Mouse (Mus musculus): ENCODE results near the gene Cers6.

Gene Cers6

DNA sequence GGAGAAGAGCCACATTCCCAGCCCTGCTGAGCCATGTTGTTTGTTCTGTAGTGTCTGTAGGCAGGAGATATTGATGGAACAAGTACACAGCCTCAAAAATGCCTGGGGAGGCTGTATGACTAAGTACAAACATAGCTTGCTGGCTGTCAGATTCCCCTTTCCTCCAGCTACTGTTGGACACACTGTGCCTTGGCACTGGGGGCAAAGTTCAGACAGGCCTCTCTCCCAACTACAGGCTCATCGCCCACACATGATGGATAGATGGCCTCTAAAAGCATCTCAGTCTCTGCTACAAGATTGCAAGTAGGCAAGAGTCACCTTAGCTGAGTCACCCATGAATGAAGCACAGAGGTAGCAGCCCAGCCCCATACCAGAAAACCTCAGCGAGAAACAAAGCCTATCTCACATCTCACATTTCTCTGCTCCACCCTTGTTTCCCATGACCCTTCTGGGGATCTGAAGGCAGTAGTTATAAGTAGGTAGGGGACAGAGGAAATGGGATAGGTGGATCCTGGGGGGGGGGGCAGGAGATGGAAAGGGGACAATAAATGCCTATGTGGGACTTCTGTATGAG, 74.6 kb downstream of the Cers6 start:
- no peaks in the 10 kb centered on the region for H3K9me3 ChIP-seq (ENCODE audit: low read length)
- TF ChIP-seq CTCF (conservative IDR thresholded peaks at IDR 0.05; ENCODE audit: low read length), result no peak
- TF ChIP-seq NANOG (IDR thresholded peaks at IDR 0.05; ENCODE audit: borderline replicate concordance, low read length), result no peak
- TF ChIP-seq POU5F1 (IDR thresholded peaks at IDR 0.05; ENCODE audit: borderline replicate concordance, low read length), result no peak

DNA sequence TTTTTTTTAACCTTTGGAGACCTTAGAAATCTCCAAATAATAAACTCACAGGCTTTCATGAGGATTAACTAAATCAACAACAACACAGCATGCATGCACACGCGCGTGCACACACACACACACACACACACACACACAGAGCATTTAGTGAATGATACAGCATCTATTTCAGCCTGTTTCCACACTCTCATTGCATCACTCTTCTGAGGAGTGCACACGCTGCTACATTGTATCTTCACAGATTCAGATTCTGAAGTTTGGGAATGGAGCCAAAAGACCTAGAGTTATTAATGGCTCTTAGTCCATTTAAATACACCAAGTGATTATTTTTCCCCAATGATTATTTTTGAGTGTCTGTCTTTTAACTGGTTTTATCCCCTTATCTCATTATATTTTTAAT, 75.5 kb downstream of the Cers6 start:
- Histone ChIP-seq H3K27me3 (ENCODE audit: insufficient read depth, low read length) (no peaks in the 10 kb centered on the region), H3K4me3 (replicated peaks; ENCODE audit: low read length) (no peak overlapping the region), H3K36me3 (ENCODE audit: insufficient read depth, low read length) (no peaks in the 10 kb centered on the region), H3K4me1 (replicated peaks; ENCODE audit: low read depth, low read length) (peaks cover 21% of the 10 kb centered on the region), H3K9me3 (ENCODE audit: low read length) (no peaks in the 10 kb centered on the region)
- no peak for TF ChIP-seq POU5F1 (IDR thresholded peaks at IDR 0.05; ENCODE audit: borderline replicate concordance, low read length)
- no peak for TF ChIP-seq NANOG (IDR thresholded peaks at IDR 0.05; ENCODE audit: borderline replicate concordance, low read length)
- no peak for TF ChIP-seq CTCF (conservative IDR thresholded peaks at IDR 0.05; ENCODE audit: low read length)

More for the DNA sequence above, 74.6 kb downstream of the Cers6 start:
- H3K4me1 ChIP-seq (replicated peaks; ENCODE audit: low read depth, low read length), result peaks cover 21% of the 10 kb centered on the region
- no peak overlapping the region for H3K4me3 ChIP-seq (replicated peaks; ENCODE audit: low read length)
- no peaks in the 10 kb centered on the region for H3K27me3 ChIP-seq (ENCODE audit: insufficient read depth, low read length)
- H3K36me3 ChIP-seq (ENCODE audit: insufficient read depth, low read length), result no peaks in the 10 kb centered on the region

DNA sequence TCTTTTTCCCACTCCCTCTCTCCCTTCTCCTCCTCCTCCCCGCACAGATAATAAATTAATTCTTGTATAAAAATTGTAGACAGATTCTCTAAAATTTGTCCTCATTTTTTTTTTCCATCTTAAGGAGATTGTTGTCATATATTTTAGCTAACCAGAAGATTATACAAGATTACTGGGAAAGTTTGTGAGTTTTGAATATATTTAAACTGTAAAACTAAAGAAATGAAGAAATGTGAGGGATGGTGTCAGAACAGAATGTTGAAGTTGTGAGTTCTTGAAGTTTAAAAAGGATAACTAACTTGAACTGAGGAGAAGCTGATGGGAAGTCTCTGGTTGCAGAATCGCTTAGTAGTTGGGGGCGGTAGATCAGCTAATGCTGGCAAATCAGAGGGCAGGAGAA, 76.6 kb downstream of the Cers6 start:
- Histone ChIP-seq H3K27me3 (ENCODE audit: insufficient read depth, low read length) (no peaks in the 10 kb centered on the region), H3K4me3 (replicated peaks; ENCODE audit: low read length) (no peak overlapping the region), H3K36me3 (ENCODE audit: insufficient read depth, low read length) (no peaks in the 10 kb centered on the region), H3K9me3 (ENCODE audit: low read length) (no peaks in the 10 kb centered on the region), H3K4me1 (replicated peaks; ENCODE audit: low read depth, low read length) (peaks cover 15% of the 10 kb centered on the region)
- TF ChIP-seq CTCF (conservative IDR thresholded peaks at IDR 0.05; ENCODE audit: low read length) (no peak), NANOG (IDR thresholded peaks at IDR 0.05; ENCODE audit: borderline replicate concordance, low read length) (no peak), POU5F1 (IDR thresholded peaks at IDR 0.05; ENCODE audit: borderline replicate concordance, low read length) (no peak)

DNA sequence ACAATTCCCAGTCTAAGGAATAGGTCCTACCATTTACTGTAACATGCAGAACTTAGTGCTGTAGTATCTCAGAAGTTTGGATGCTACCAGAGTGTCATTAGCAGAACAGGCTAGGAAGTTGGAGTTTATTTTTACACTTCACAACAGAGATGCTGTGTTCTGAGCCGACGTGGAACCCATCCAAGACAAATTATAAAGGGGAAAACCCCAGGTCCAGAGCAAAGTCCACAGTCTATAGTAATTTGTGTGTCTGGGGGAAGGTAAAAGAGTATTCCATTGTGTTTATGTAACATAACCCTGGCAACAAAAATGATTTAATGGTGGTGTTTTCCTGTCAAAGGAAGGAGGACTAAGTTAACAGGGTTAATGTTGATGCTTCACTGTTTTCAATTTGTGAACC, 83.7 kb downstream of the Cers6 start:
- no peak for TF ChIP-seq CTCF (conservative IDR thresholded peaks at IDR 0.05; ENCODE audit: low read length)
- no peak for TF ChIP-seq POU5F1 (IDR thresholded peaks at IDR 0.05; ENCODE audit: borderline replicate concordance, low read length)
- no peak for TF ChIP-seq NANOG (IDR thresholded peaks at IDR 0.05; ENCODE audit: borderline replicate concordance, low read length)

DNA sequence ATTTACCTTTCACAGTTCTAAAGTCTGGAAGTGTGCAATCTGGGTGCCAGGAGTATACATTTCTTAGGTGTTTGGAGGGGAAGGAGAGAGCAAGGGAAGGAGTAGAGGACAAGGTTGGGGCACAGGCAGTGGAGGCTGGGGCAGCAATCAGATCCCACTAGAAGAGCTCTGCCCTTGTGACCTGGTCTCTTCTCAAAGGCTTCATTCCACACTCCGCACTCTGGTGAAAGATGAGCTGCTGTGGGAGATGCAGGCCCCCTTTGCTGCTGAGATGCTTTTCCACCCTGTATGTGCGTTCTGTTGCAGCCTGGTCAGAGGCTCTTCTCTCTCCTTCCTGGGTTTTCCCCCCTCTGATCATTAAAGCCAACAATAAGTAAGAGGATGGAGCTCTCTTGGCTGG, 84.7 kb downstream of the Cers6 start:
- no peak for TF ChIP-seq CTCF (conservative IDR thresholded peaks at IDR 0.05; ENCODE audit: low read length)
- TF ChIP-seq NANOG (IDR thresholded peaks at IDR 0.05; ENCODE audit: borderline replicate concordance, low read length), result no peak
- TF ChIP-seq POU5F1 (IDR thresholded peaks at IDR 0.05; ENCODE audit: borderline replicate concordance, low read length), result no peak
- no peaks in the 10 kb centered on the region for H3K36me3 ChIP-seq (ENCODE audit: insufficient read depth, low read length)
- no peaks in the 10 kb centered on the region for H3K27me3 ChIP-seq (ENCODE audit: insufficient read depth, low read length)
- H3K4me1 ChIP-seq (replicated peaks; ENCODE audit: low read depth, low read length), result no peaks in the 10 kb centered on the region
- H3K9me3 ChIP-seq (ENCODE audit: low read length), result no peaks in the 10 kb centered on the region
- H3K4me3 ChIP-seq (replicated peaks; ENCODE audit: low read length), result no peak overlapping the region

More for the DNA sequence above, 83.7 kb downstream of the Cers6 start:
- Histone ChIP-seq H3K27me3 (ENCODE audit: insufficient read depth, low read length) (no peaks in the 10 kb centered on the region), H3K9me3 (ENCODE audit: low read length) (no peaks in the 10 kb centered on the region), H3K4me1 (replicated peaks; ENCODE audit: low read depth, low read length) (no peaks in the 10 kb centered on the region), H3K4me3 (replicated peaks; ENCODE audit: low read length) (no peak overlapping the region), H3K36me3 (ENCODE audit: insufficient read depth, low read length) (no peaks in the 10 kb centered on the region)

DNA sequence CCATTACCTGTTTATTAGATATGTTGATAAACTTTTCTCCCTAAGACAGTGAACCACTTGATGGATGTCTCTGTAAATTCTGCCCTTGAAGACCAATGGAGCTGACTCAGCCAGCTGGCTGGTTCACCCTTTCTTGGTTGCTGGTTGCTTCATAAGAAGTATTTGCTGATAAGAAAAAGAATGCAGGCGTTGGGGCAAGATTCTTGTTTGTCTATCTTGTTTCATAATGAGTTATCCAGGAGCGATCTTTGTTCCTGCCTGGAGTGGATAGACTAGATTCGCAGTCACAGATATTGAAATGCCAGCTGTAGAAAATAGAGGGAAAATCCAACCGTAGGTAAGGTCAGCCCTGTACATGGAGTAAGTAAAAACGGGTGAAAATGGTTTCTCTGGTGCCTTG, 85.6 kb downstream of the Cers6 start:
- Histone ChIP-seq H3K4me3 (replicated peaks; ENCODE audit: low read length) (no peak overlapping the region), H3K4me1 (replicated peaks; ENCODE audit: low read depth, low read length) (no peaks in the 10 kb centered on the region), H3K36me3 (ENCODE audit: insufficient read depth, low read length) (no peaks in the 10 kb centered on the region), H3K9me3 (ENCODE audit: low read length) (no peaks in the 10 kb centered on the region), H3K27me3 (ENCODE audit: insufficient read depth, low read length) (no peaks in the 10 kb centered on the region)
- TF ChIP-seq CTCF (conservative IDR thresholded peaks at IDR 0.05; ENCODE audit: low read length) (no peak), NANOG (IDR thresholded peaks at IDR 0.05; ENCODE audit: borderline replicate concordance, low read length) (no peak), POU5F1 (IDR thresholded peaks at IDR 0.05; ENCODE audit: borderline replicate concordance, low read length) (no peak)

DNA sequence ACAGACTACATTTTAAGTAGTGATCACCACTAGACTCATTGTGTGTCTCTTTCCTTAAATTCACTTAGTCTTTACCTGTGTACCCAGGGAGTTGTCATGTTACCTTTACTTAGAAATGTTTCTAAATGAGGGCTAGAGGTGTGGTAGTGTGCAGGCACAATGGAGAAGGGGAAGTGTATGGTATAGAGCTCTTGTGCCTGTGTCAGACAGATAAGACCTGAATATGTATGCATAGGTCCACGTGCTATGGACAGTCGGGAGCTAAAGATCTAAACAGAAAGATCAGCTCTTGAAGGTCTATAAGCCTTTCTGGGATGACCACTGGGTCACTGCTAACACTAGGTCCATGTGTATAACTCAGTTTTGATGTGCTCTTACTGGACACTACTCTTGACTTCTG, 87.9 kb downstream of the Cers6 start:
- Histone ChIP-seq H3K4me1 (replicated peaks; ENCODE audit: low read depth, low read length) (no peaks in the 10 kb centered on the region), H3K36me3 (ENCODE audit: insufficient read depth, low read length) (no peaks in the 10 kb centered on the region), H3K9me3 (ENCODE audit: low read length) (no peaks in the 10 kb centered on the region), H3K27me3 (ENCODE audit: insufficient read depth, low read length) (no peaks in the 10 kb centered on the region), H3K4me3 (replicated peaks; ENCODE audit: low read length) (no peak overlapping the region)
- no peak for TF ChIP-seq POU5F1 (IDR thresholded peaks at IDR 0.05; ENCODE audit: borderline replicate concordance, low read length)
- no peak for TF ChIP-seq CTCF (conservative IDR thresholded peaks at IDR 0.05; ENCODE audit: low read length)
- no peak for TF ChIP-seq NANOG (IDR thresholded peaks at IDR 0.05; ENCODE audit: borderline replicate concordance, low read length)

DNA sequence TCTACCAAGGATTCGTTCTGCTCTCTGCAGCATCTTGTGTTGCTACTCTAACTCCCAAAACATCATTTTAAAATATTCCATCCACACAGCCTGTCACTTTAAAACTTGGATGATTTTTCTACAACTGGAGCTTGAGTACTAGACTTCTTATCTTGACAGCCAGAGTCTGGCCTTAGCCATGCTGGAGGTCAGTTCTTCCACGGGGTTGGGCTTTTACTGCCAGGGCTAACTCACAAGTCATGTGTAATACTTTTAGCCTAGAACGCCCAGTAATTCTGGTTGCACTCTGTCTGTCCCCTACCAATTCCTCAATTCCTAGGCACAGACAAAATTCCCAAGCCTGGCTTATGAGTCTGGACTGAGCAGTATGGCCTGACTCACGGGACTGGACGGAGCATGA, 88.5 kb downstream of the Cers6 start:
- no peaks in the 10 kb centered on the region for H3K36me3 ChIP-seq (ENCODE audit: insufficient read depth, low read length)
- H3K27me3 ChIP-seq (ENCODE audit: insufficient read depth, low read length), result no peaks in the 10 kb centered on the region
- no peak overlapping the region for H3K4me3 ChIP-seq (replicated peaks; ENCODE audit: low read length)
- no peaks in the 10 kb centered on the region for H3K4me1 ChIP-seq (replicated peaks; ENCODE audit: low read depth, low read length)
- no peak for TF ChIP-seq CTCF (conservative IDR thresholded peaks at IDR 0.05; ENCODE audit: low read length)
- TF ChIP-seq NANOG (IDR thresholded peaks at IDR 0.05; ENCODE audit: borderline replicate concordance, low read length), result no peak
- no peak for TF ChIP-seq POU5F1 (IDR thresholded peaks at IDR 0.05; ENCODE audit: borderline replicate concordance, low read length)
- H3K9me3 ChIP-seq (ENCODE audit: low read length), result no peaks in the 10 kb centered on the region

DNA sequence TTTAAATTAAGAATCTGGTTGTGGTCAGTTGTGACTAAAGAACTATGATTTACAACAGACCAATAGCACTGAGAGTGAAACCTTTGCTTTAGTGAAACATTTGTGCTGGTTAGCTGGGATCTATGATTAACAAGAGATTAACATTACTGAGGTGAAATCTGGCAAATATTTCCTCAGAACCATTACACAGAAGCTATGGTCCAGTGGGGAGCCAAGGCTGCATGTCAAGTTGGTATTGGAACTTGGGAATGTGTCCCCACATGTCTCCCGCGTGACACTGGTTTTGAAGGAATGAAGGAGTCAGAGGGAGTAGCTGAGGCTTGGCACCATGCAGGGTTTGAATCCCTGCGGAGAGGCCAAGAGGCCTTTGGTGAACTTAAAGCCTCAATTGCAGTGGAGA, 90.5 kb downstream of the Cers6 start:
- TF ChIP-seq NANOG (IDR thresholded peaks at IDR 0.05; ENCODE audit: borderline replicate concordance, low read length) (no peak), POU5F1 (IDR thresholded peaks at IDR 0.05; ENCODE audit: borderline replicate concordance, low read length) (no peak), CTCF (conservative IDR thresholded peaks at IDR 0.05; ENCODE audit: low read length) (no peak)
- Histone ChIP-seq H3K9me3 (ENCODE audit: low read length) (no peaks in the 10 kb centered on the region), H3K27me3 (ENCODE audit: insufficient read depth, low read length) (no peaks in the 10 kb centered on the region), H3K36me3 (ENCODE audit: insufficient read depth, low read length) (no peaks in the 10 kb centered on the region), H3K4me3 (replicated peaks; ENCODE audit: low read length) (no peak overlapping the region), H3K4me1 (replicated peaks; ENCODE audit: low read depth, low read length) (no peaks in the 10 kb centered on the region)

Measured in E14TG2a.4 (cell line).